Mouse (Mus musculus) megakaryocyte, embryonic 14.5 days (primary cell): ENCODE measurements at regions not wholly inside any gene's neighbourhood (a gene's known extent, or its start where the extent isn't known, plus 50 kb on each side); places are given as distances from the start of the nearest gene placed in this dataset.
A peak's percentile ranks its signal among the peaks of the same experiment; 100 is the strongest.

Source experiments
- H3K27me3 ChIP-seq: replicated peaks from 2 replicates; pipeline ENCODE3; 2012; ENCODE audit warnings: inconsistent platforms
- H3K36me3 ChIP-seq: replicated peaks from 2 replicates; pipeline ENCODE3; 2012; ENCODE audit warnings: low read length, inconsistent platforms, mixed read lengths
- H3K4me1 ChIP-seq: 2 replicates; pipeline ENCODE4 v1.6.1; 2012; ENCODE audit warnings: inconsistent platforms
- H3K4me3 ChIP-seq: replicated peaks from 2 replicates; pipeline ENCODE3; 2012; ENCODE audit warnings: moderate library complexity, mild to moderate bottlenecking, inconsistent platforms
- H3K9me3 ChIP-seq: 2 replicates; pipeline ENCODE4 v1.6.1; 2012; ENCODE audit warnings: inconsistent platforms
- FLI1 ChIP-seq: IDR thresholded peaks from 2 replicates; pipeline ENCODE4 v1.6.1; 2012; ENCODE audit warnings: low read length, inconsistent platforms, mixed read lengths
- GATA1 ChIP-seq: IDR thresholded peaks from 3 replicates; pipeline ENCODE4 v1.6.1; 2012; ENCODE audit warnings: mixed read lengths, low read length, inconsistent platforms, borderline replicate concordance

DNA sequence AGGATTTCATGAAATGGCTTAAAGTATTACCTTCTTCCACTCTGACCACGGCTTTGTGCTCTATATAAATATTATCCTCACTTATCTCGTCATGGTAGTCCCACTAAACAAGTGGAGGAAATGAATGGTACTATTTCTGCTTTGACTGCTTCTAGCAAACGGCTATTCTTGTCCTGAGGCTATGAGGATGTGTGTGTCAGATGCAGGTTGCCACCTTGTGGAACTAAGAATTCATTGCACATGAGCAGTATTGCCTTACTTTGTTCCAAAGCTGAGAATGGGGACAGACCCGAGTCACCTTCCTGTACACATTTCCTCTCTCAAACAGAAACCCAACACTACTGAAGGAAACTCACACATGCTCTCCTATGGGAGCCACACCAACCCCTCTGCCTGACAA lies 66.5 kb upstream of the Megf9 start:
- Histone ChIP-seq H3K9me3 (no peaks in the 10 kb centered on the region), H3K4me1 (peaks cover 8% of the 10 kb centered on the region), H3K4me3 (peak overlapping the region; percentile 42), H3K27me3 (no peaks in the 10 kb centered on the region), H3K36me3 (no peaks in the 10 kb centered on the region)
- TF ChIP-seq GATA1 = no peak
- no peak for TF ChIP-seq FLI1
